Comparison of ENCODE assay signal across 8 mouse cellular contexts in the genomic region with DNA sequence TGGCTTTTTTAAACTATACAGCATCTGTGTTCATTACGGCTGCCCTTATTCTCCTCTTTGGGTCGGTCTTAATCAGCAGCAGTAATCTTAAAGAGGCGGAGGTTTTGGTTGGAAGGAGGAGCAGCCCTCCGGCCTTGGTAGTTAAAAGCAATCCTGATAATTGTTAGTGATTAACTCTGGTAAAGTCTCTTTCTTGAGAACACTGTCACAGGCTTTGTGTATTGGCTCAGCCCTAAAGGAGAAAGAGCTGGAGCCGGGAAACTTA. TPM values are rescaled to one million over a fixed set of nuclear protein-coding genes. Genes with fewer than 3 reads are reported as not detected.
A peak's percentile ranks its signal among the peaks of the same experiment; 100 is the strongest.
DNase-seq lines count a peak whose midpoint lies in the region; ATAC-seq and TF ChIP-seq lines count a peak whose summit lies in the region.

No protein-coding gene starts in this region.

- H3K27me3 ChIP-seq in heart, adult 2 months (ENCODE audit: control insufficient read depth, insufficient read depth, low read length) = no peaks in the 10 kb centered on the region
- no peaks in the 10 kb centered on the region for H3K27me3 ChIP-seq in E14TG2a.4 (ENCODE audit: insufficient read depth, low read length)
- no peaks in the 10 kb centered on the region for H3K27me3 ChIP-seq in forebrain, embryonic 16.5 days (replicated peaks; ENCODE audit: control insufficient read depth, insufficient read depth, low read length)

- no peak for ATAC-seq in forebrain, embryonic 16.5 days
- 0 out of 2 replicates have a peak, but pooled peaks have one; percentile 4 for ATAC-seq in megakaryocyte-erythroid progenitor cell, adult 5-6 weeks (replicated peaks; ENCODE audit: low FRiP score, low TSS enrichment, poor library complexity, severe bottlenecking)

- peak overlapping the region; percentile 79; the same call in 1 of the 2 replicates for H3K9ac ChIP-seq in heart, adult 2 months (ENCODE audit: low read depth, low read length)
- H3K9ac ChIP-seq in forebrain, embryonic 16.5 days (replicated peaks; ENCODE audit: low read depth, low read length) = peak overlapping the region; percentile 78

- no peaks in the 10 kb centered on the region for H3K9me3 ChIP-seq in E14TG2a.4 (ENCODE audit: low read length)
- H3K9me3 ChIP-seq in forebrain, embryonic 16.5 days (ENCODE audit: control insufficient read depth, low read length) = no peaks in the 10 kb centered on the region

- DNase-seq in heart, adult 2 months = no peak
- no peak for DNase-seq in heart, postnatal 14 days
- no peak for DNase-seq in thymus, postnatal 36 days
- DNase-seq in urinary bladder, postnatal 10 days (ENCODE audit: low spot score) = no peak
- no peak for DNase-seq in lung, postnatal 14 days

- H3K36me3 ChIP-seq in heart, adult 2 months (ENCODE audit: control insufficient read depth, insufficient read depth, low read length) = peaks cover 23% of the 10 kb centered on the region
- no peaks in the 10 kb centered on the region for H3K36me3 ChIP-seq in E14TG2a.4 (ENCODE audit: insufficient read depth, low read length)
- no peaks in the 10 kb centered on the region for H3K36me3 ChIP-seq in forebrain, embryonic 16.5 days (ENCODE audit: control insufficient read depth, insufficient read depth)

- no peak for TF ChIP-seq EP300 in heart, adult 2 months (IDR thresholded peaks at IDR 0.05; ENCODE audit: insufficient read depth, low read depth, low read length)

- intact Hi-C loops in heart, adult 2 months (cut with DNase I) = loop anchor here (2.0 kb wide), 1 partner anchor 19 kb away; no protein-coding TSS in a partner anchor
- intact Hi-C loops in heart, postnatal 14 days (cut with DNase I) = no loop called here

- H3K4me3 ChIP-seq in heart, adult 2 months = no peak overlapping the region
- peak overlapping the region; percentile 83 for H3K4me3 ChIP-seq in E14TG2a.4 (replicated peaks; ENCODE audit: low read length)
- H3K4me3 ChIP-seq in forebrain, embryonic 16.5 days (replicated peaks; ENCODE audit: low read length) = peak overlapping the region; percentile 72

- H3K79me2 ChIP-seq in heart, adult 2 months (replicated peaks; ENCODE audit: control insufficient read depth, insufficient read depth, low read length) = peaks cover 7% of the 10 kb centered on the region

- H3K4me2 ChIP-seq in forebrain, embryonic 16.5 days (ENCODE audit: low read length) = peak overlapping the region; percentile 86

- WGBS in heart, adult 2 months = 37% methylated on average over 5 of the region's 5 CpGs
- 1% methylated on average over 5 of the region's 5 CpGs for WGBS in forebrain, embryonic 16.5 days

- no peak for TF ChIP-seq POLR2A in heart, adult 2 months (IDR thresholded peaks at IDR 0.05; ENCODE audit: insufficient read depth, low read depth, low read length)

- peaks cover 12% of the 10 kb centered on the region for H3K4me1 ChIP-seq in heart, adult 2 months (ENCODE audit: control insufficient read depth, insufficient read depth, low read length)
- H3K4me1 ChIP-seq in E14TG2a.4 (replicated peaks; ENCODE audit: low read depth, low read length) = peaks cover 43% of the 10 kb centered on the region
- peaks cover 37% of the 10 kb centered on the region for H3K4me1 ChIP-seq in forebrain, embryonic 16.5 days (replicated peaks; ENCODE audit: control insufficient read depth, insufficient read depth, low read length)

- no peak for TF ChIP-seq CTCF in heart, adult 2 months (IDR thresholded peaks at IDR 0.05)
- TF ChIP-seq CTCF in E14TG2a.4 (conservative IDR thresholded peaks at IDR 0.05; ENCODE audit: low read length) = no peak

- H3K27ac ChIP-seq in heart, adult 2 months = no peak overlapping the region; the same call in 1 of the 2 replicates
- peak overlapping the region; percentile 82 for H3K27ac ChIP-seq in forebrain, embryonic 16.5 days (ENCODE audit: low read length)

RNA-seq across cellular contexts. Expression of a gene that starts 21.6 kb away (rescaled TPM):
- 10 to 100 TPM; 10.4 to 11.4 TPM for total RNA-seq in heart, adult 2 months (2021)
- polyA plus RNA-seq in heart, adult 2 months (2012; rRNA removed) = 11.9 and 12.6 TPM in 2 replicates
- total RNA-seq in heart, postnatal 14 days (2021) = 10 to 100 TPM; 14.4 to 14.6 TPM
- polyA plus RNA-seq in forebrain, embryonic 16.5 days (2015; fragmentation: Nextera tagmentation; extraction: Ambion mirVana) = 18.8 and 21.1 TPM in 2 replicates
- total RNA-seq in megakaryocyte-erythroid progenitor cell, adult 5-6 weeks (2014; fragmentation: Nextera tagmentation) = 10.2 and 14.3 TPM in 2 replicates
- 1.8 and 3.9 TPM in 2 replicates for total RNA-seq in megakaryocyte-erythroid progenitor cell, adult 5-6 weeks (2017)

RNA-seq across cellular contexts. Expression of a gene that starts 35.9 kb away (rescaled TPM):
- 10 to 100 TPM; 25.0 to 28.2 TPM for total RNA-seq in heart, adult 2 months (2021)
- polyA plus RNA-seq in heart, adult 2 months (2012; rRNA removed) = 34.9 and 42.4 TPM in 2 replicates
- total RNA-seq in heart, postnatal 14 days (2021) = 10 to 100 TPM; 22.2 to 25.6 TPM
- 34.2 and 34.3 TPM in 2 replicates for polyA plus RNA-seq in forebrain, embryonic 16.5 days (2015; fragmentation: Nextera tagmentation; extraction: Ambion mirVana)
- total RNA-seq in megakaryocyte-erythroid progenitor cell, adult 5-6 weeks (2014; fragmentation: Nextera tagmentation) = 26.2 and 32.2 TPM in 2 replicates
- total RNA-seq in megakaryocyte-erythroid progenitor cell, adult 5-6 weeks (2017) = 34.9 and 36.6 TPM in 2 replicates

RNA-seq across cellular contexts. Expression of a gene that starts 49.3 kb away (rescaled TPM):
- 1 to 10 TPM; 3.7 to 6.0 TPM for total RNA-seq in heart, adult 2 months (2021)
- 11.2 and 13.4 TPM in 2 replicates for polyA plus RNA-seq in heart, adult 2 months (2012; rRNA removed)
- total RNA-seq in heart, postnatal 14 days (2021) = 10 to 100 TPM; 10.3 to 11.2 TPM
- polyA plus RNA-seq in forebrain, embryonic 16.5 days (2015; fragmentation: Nextera tagmentation; extraction: Ambion mirVana) = 122 and 124 TPM in 2 replicates
- total RNA-seq in megakaryocyte-erythroid progenitor cell, adult 5-6 weeks (2014; fragmentation: Nextera tagmentation) = 30.3 and 39.1 TPM in 2 replicates
- 10.3 and 18.0 TPM in 2 replicates for total RNA-seq in megakaryocyte-erythroid progenitor cell, adult 5-6 weeks (2017)
